Mouse (Mus musculus): ENCODE measurements at regions not wholly inside any gene's neighbourhood (a gene's known extent, or its start where the extent isn't known, plus 50 kb on each side); places are given as distances from the start of the nearest gene placed in this dataset.

GRCm38 (mm10) chr4:71306690-71307089 is 451.1 kb downstream of the Gm11232 start:
- TF ChIP-seq GATA1 (IDR thresholded peaks at IDR 0.05; ENCODE audit: low read length) (no peak), TAL1 (IDR thresholded peaks at IDR 0.05; ENCODE audit: low read length) (no peak)
